Mouse (Mus musculus) gastrocnemius, adult 18-20 months (tissue): ENCODE data around the gene Stk38. TPM values are rescaled to one million over a fixed set of nuclear protein-coding genes. Genes with fewer than 3 reads are reported as not detected.

ENCODE experiments used
- DNase-seq: peaks from one replicate; pipeline ENCODE4 v3.0.0; 2021; ENCODE audit warnings: low spot score
- total RNA-seq, 2 experiments: library from RNA; stranded (reverse); gene quantifications; 2 replicates each; pipeline ENCODE4 v1.2.3; 2021

The Stk38 gene
- total RNA-seq, 2 experiments from 2014 or later: 20.2 to 22.4 TPM

DNA sequence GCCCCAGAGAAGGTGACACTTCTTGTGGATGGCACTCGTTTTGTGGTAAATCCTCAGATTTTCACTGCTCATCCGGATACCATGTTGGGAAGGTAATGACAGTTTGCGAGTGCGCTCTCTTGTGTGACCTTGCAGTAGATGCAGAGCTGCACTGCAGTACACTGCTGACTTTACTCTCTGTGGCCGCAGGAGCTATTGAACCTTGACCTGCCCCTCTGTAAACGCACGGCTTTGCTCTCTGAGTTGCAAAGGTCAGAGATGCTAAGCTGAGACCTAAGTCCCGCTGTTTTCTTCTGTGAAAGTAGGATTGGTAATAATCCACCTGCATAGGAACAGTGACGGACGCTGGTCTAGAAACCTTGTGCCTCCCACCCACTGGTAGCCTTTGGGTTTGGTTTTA, 46.2 kb downstream of the Stk38 start:
- DNase-seq: no peak

DNA sequence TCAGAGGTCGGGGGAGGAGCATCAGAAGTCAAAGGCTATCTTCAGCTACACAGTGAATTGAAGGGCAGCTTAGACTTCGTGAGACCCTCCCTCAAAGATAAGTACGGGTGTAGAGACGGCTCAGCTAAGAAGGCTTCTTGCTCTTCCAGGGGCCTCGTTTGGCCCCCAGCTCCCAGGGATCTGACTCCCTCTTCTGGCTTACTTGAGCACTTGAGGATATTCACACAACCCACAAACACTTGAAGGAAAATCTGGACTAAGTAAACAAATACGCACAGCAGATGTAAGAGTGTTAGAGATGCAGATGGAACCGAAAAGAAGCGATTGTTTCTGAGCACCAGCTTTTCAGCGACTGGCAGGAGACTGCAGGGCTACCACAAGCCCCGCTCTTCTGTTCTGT, 47.2 kb downstream of the Stk38 start:
- no peak for DNase-seq

DNA sequence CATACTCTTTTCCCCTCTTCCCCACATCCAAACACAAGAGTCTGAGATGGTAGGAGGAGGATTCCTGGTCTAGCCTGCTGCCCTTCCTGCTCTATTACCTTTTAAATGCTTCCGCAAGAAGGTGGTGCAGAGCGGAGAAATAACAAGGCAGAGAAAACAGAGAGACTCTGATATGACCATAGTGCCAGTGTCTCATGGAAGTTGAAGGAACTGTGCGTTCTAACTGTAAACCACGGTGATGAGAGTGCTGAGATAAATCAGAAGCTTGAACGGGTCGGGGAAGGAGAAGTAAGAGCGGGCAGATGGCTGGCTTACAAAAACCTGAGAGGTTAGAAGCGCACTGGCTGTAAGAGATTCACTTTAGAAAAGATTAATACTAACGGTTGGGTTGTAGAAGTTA, 53.4 kb downstream of the Stk38 start:
- DNase-seq: no peak

DNA sequence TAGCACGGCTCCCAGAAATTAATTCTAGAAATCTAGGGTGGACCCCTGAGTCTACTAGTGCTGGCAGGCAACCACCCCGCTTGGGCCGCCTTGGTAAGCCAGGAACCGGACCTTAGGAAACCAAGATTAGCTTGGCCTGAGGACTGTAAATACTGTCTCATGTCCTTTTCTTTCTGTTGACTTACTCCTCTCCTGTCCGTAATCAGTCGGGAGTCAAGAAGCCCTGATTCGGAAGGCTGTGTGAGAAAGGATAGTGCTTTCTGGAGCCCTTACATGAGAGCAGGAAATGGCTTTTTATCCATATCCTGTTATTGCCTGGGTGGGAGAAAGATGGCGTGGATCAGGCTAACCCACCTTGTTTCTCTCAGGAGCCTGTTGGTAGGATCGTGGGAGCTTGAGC, 54.5 kb downstream of the Stk38 start:
- DNase-seq: no peak

DNA sequence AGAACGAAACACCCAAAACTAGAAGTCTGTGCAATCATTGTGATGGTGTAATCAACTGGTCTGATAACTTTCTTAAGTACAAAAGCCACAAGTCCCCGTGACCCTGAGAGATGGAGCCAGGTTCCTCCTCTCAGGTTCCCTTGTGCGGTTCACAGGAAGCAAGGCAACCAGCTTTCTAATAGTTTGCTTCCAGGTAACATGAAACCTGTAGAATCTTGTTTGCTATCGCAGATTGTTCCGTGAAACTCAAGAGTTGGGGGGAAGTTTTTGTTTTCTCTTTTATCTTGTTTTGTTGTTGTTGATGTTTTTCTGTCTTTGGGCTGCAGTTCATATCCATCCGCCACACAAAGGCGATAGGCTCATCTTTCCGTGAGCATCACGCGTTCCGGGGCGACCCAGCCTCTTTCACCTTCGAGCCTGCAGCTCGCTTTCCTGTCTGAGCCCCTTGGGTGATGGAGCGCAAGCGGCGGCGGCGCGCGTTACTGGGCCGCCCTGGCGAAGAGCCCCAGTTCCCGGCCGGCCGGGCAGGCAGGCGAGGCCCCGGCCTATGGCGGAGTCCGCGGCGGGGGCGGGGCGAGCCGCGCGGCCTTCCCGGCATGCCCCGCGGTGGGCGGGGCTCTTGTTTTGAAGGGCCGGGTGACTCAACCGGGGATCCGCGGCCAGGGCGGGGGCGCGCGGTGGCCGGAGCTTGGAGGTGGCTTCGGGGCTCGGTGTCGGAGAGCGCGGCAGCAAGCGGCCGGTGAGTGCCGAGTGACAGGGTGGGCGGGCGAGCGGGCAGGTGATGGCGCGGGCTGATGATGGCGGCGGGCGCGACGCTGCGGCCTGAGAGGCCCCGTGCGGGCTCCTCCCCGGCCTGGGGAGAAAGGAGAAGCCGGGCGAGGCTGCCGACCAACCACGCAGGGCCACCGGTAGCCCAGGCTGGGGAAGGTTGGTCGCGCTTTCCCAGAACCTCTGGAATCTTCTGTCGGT, 55.7 kb downstream of the Stk38 start, which contains the start of gene Kctd20:
TSS of gene Kctd20 (plus strand) at position 120 of the 969 bp plus-strand sequence.
- DNase-seq: peak; percentile 92

DNA sequence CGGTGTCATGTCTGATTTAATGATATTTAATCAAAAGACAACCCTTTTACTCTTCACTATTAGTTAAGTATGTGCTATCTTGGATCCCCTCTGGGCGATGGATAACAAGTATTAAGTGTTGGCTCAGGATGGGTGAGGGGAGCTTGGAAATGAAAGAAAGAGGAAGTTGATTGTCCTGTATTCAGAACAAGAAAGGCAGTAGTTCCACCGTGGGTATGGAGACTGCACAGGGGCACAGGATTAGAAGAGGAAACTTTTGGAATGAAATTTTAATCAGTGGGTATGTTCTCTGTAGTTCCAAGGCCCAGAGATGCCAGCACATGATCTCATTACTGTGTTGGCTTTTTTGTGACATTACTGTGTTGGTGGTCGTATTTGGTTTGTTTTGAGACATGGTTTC, 57.0 kb downstream of the Stk38 start:
- DNase-seq: no peak

DNA sequence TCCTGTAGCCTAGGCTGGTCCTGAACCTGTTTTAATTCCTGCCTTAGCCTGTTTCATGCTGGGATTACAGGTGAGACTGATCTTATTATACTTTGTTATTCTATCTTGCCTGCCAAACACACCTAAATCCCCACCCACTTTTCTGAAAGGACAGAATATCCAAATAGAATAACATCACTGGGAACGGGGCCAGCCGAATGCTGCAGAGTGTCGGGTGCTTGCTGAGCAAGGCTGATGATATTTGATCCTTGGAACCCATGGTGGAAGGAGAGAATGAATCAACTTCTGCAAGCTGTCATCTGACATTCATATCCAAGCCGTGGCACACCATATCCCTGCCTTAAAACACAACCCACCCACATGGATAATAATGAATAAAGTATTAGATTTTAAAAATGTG, 59.1 kb downstream of the Stk38 start:
- peak; percentile 45 for DNase-seq

DNA sequence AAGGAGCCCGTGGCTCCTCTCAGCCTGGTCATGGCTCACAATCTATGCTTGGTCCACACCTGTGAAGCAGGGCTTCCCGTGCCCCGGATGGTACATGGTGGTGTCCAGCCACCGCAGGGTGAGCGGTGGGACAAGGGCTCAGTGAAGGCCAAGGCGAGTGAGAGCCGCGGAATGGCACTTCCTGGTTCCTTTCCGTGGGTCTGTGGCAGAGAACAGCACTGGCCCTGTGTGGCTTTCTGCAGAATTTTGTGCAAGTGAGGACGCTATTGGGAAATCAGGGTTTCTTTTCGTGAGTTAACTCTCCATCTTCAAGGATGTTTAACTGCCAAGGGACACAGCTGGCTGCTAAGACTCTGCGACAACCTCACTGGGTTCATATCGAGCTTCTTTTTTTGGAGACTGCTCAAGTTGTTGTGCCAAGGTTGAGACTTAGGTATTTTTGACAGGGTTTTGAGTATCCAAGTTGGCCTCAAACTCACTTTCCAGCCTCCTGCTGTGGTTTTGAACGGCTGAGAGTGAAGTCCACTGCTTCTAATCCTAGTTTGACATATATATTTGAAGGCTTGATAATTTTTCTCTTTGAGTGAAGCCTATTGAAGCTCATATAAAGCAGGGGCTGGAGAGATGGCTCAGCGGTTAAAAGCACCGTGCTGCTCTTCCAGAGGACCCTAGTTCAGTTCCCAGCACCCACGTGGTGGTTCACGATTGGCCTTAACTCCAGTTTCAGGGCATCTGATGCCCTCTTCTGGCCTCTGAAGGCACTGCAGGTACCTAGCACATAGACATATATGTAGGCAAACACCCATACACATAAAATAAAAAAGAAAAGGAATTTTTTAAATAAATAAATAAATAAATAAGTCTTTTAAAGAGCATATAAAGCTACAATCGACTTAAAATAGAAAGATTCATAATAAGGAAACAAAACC, 60.5 kb downstream of the Stk38 start:
- DNase-seq: no peak

DNA sequence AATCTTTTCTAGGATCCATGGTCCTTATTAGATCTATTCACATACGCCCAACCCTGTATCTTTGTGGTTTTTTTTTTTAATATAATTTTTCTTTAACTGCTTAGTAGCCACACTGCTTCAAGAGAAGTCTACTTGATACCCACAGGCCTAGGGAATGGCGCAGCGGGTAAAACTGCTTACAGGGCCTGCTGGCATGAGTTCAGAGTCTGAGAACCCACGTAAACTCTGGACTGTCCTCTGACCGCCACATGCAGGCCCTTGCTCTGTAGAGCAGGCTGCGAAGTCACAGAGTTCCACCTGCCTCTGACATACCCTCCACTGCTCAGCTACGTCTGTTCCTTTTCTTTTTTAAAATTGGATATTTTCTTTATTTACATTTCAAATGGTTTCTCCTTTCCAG, 63.3 kb downstream of the Stk38 start:
- DNase-seq: no peak

DNA sequence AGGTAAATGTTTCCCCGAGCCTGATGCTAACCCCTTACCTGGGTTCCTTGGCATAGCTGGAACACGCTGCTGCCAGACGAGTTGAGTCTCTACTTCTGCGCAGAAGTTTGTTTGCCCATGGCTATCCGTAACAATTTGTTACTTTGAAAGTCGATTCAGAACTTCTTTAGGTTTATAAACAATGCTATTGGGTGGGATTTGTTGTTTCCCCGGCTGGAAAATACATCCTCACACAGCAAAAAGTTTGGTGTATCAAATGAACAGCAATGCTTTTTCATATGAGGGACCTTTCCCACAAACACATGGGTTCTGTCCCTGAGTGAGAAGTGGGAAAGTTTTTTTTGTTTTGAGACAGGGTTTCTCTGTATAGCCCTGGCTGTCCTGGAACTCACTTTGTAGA, 64.1 kb downstream of the Stk38 start, which contains the start of gene Pxt1:
TSS of gene Pxt1 (minus strand) at position 101 of the 400 bp plus-strand sequence.
- no peak for DNase-seq

DNA sequence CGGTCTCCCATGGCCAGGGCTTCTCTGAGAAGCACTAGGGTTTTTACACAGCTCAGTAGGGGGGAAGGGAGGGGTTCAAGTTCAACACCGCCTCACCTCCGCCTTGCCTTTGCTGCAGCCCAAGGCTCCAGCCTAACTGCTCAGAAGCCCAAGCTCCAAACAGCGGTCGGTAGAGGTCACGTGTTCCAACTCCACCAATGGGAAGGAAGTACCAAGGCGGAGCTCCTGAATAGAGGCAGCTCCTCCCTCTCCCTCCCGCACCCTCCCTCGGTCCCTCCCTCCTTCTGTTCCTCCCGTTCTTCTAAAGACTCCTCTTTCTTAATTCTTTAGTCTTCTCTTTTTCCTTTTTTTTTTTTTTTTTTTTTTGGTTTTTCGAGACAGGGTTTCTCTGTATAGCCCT, 65.7 kb downstream of the Stk38 start:
- DNase-seq: no peak

DNA sequence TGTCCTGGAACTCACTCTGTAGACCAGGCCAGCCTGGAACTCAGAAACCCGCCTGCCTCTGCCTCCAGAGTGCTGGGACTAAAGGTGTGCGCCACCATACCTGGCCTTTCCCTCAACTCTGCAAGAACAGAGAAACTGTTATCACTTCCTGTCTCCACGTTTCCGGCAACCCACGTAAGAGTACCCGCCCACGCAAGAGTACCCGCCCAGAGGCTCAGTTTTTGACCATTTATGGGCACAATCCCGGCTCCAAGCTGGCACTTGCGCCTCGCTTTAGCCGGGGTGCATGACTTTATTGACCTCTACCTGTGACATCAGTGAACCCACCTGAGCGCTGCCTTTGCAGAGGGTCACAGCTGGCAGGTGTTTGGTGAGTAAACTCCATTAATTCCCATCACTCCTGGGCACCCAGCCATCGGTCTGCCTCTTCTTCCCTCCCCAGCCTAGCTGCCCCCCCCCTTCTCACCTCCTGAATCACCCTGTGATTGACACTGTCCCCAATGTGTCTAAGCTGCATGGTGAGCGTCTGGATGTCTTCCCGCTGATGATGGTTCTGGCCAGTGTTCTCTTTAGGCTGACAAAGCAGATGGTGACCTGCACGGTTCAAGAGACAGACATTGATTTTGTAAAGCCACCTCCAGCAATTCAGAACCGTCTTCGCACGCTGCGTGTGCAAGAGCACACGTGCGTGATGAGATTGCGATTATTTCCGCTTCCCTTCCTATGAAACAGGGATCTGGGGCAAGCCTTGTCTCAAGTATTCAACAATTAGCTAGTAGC, 66.8 kb downstream of the Stk38 start:
- DNase-seq: no peak

DNA sequence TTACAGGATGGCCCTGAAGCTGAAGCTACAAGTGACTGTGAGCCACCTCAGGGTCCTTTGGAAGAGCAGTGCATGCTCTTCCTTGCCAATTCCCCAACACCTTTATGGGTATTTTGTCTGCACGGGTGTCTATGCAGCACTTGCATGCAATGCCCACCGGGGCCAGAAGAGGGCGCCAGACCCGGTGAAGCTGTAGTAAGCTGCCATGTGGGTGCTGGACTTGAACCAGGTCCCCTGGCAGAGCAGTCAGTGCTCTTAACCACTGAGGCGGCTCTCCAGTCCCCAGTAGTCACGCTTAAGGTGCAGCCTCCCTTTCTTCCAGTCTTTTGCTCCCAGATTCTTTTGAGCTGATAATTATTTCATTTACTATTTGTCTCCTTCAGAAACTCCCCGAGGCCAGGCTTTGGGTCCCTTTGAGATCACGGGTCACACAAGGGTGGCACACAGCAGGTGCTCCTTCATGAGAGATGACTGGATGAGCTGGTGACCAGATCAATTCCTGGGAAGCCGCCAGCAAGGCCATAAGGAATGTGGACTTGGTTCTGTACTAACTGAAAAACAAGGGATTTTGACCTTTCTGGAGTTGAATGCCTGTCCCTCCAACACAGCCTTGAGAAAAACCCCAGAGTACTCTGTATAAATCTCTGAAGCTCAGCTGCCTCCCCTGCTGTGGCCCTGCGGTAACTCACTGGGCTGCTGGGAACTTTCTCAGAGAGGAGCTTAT, 71.0 kb downstream of the Stk38 start:
- no peak for DNase-seq

DNA sequence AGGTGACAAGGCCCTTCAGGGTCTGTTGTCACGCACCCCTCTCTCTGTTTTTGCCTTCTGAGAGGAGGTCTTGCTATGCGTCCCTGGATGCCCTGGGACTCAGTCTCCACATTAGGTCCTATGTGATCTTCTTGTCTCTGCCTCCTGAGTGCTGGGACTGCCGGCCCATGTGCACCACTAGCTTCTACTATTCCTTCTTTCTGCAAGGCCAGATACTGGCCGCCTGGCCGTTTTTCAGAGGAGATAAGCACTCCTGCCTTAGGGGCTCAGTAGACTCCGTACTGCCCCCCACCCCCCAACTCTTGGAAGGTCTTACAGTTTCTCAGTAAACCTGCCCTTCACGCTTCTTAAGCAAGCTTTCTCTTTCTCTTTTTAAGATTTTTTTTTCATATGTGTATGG, 71.7 kb downstream of the Stk38 start:
- DNase-seq: no peak

DNA sequence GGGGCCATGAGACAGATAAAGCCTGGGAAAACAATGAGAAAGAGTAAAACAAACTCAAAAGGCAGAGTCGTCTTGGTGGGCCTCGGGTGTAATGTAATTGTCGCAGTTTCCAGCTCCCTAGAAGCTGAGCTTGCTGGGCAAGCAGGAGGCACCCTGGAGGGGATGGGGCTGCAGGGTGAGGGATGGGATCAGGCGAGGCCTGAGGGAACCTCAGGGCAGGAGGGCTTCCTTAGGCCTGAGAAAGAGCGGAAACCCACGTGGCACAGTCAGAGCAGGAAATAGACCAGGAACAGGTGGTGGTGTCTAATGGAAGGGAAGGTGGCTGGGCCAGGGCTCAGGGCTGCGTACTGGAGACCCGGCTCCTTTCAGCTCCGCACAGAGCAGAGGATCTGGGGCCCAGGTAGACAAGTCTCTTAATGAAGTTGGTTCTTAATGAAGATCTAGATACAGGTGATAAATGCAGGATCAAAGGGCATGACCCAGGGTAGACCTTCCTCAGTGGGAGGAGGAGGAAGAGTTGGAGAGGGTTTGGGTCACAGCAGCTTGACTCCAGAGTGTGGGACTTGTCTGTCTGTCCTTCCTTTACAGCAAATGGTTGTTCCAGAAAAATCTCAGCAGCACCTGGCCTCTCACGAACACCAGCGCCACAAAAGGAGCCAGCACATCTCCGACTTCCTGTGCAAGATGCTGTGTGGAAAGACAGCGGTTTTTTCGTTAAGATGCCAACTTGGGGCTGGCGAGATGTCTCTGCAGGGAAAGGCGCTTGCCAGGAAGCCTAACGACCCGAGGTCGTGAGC, 73.5 kb downstream of the Stk38 start:
- DNase-seq: no peak

DNA sequence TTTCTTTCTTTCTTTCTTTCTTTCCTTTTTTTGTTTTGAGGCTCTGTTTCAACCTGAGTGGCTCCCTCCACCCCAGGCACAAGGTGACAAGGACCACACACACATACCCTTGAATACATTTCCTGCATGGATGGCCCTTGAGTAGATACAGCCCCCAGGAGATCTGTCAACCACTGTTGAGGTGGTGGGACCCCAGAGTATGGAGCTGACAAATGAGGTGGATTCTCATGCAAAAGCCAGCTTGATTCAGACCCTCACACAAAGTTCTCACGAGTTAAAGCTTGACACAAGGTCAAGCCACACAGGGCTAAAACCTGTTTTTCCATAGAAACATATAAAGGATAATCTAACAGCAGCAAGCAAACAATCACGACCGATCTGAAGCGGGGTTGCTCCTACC, 75.5 kb downstream of the Stk38 start:
- DNase-seq: no peak

DNA sequence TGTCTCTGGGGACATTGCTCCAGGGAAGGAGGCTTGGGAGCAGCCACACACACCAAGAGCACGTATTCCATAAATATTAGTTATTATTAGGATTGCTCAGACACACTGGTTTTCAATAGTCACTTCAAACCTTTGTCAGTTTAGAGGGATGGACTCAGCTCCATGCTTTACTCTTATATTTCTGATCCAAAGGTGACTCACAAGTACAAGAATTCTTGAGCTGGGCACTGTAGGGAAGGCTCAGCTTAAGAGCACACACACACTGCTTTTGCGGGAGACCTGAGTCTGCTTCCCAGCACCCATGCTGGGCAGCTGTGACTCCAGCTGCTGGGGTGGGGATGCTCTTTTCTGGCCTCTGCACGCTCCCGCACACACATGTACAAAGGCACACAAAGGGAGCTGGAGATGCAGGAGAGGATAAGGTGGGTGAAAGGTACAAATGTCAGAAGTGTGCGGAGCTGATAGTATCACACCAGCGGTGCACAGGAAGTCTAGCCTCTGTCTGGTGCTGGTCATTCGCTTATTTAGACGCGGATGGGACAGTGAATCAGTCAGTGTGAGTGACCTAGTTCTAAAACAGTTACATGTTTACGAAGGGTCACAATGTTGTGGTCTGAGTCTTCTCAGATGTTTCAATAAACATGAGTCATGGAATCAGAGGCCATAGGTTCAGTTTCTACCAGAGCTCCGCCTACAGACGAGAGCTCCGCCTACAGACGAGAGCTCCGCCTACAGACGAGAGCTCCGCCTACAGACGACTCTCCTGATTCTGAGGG, 76.2 kb downstream of the Stk38 start:
- DNase-seq: no peak

DNA sequence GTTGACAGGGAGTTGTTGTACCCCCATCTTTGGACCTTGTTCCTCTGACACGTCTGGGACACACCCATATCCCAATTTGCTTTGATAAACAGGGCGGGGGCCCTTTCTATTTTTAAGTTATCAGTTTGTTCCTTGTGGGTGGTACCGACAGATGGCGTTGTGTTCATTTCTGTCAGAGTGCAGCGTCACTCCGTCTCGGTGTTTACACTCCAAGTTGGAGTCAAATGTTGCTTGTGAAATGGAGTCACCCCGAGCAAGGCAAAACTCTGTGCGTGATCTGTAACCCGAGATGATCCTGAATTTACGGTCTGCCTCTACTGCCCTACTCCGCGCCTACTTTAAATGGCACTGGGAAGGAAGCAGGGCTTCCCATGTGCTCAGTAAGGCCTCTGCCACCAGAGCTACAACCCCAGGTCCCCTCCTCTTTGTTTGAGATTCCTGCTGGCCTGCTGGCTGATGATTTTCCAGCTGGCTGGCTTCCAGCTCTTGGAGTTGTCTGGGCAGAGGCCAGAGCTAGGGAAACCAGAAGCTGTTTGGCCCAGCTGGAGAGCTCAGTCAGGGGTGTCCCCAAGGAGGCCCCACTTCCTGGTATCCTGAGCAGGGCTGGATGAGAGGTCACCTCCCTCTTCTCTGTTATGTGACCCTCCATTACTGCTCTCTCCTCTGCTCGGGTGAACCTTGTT, 77.3 kb downstream of the Stk38 start:
- DNase-seq: peak; percentile 90
